Mouse (Mus musculus): ENCODE measurements at regions not wholly inside any gene's neighbourhood (a gene's known extent, or its start where the extent isn't known, plus 50 kb on each side); places are given as distances from the start of the nearest gene placed in this dataset.

DNA sequence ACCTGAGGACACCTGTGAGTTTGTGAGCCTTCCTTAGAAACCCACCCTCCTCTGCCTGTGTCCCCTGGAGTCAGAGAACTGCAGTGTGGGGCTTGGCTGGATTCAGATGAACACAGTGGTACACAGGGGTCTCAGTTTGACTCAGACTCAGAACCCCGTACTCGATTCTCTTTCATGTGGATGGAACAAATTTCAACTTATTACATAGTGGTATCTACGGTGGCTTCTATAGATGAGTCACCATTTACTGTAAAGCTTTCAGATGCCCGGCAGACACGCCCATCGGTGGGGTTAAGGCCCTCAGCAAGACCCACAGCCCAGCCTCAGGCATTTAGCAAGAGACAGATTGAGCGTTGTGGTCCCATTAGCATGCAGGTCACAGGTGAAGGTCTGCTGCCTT lies 178.9 kb upstream of the Mrps10 start:
- TF ChIP-seq POLR2A (IDR thresholded peaks at IDR 0.05; ENCODE audit: borderline replicate concordance, insufficient read depth, low read length), result no peak
- no peak for TF ChIP-seq CTCF (IDR thresholded peaks at IDR 0.05; ENCODE audit: borderline replicate concordance, insufficient read depth, low read depth, low read length)
